Mouse (Mus musculus) A20 (cell line): Measurements from ENCODE around the gene Eif4a2.

Source experiments
- DNase-seq: peaks from one replicate; pipeline ENCODE4 v3.0.0-alpha.2; 2011; ENCODE audit warnings: low read depth, low spot score

Gene Eif4a2

DNA sequence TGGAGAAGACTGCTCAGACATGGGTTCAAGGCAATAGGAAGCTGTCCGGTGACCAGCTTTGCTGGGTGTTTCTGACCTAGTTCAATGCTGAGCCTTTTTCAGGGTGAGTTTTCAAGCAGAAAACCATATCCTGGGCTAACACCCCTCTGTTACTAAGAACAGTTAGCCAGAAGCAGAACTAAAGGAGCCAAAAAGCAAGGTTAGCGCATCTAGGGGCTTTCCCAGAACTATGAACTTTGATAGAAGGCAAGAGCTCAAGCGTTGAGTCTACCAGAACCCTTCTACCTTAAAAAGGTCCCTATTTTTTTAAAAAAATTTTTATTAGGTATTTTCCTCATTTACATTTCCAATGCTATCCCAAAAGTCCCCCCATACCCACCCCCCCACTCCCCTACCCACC lies 33.7 kb downstream of the Eif4a2 start:
- DNase-seq: peak; percentile 55

- peak; percentile 22 for DNase-seq
These were observed 37.1 kb downstream of the Eif4a2 start for GRCm38 (mm10) chr16:23144326-23144725.

DNA sequence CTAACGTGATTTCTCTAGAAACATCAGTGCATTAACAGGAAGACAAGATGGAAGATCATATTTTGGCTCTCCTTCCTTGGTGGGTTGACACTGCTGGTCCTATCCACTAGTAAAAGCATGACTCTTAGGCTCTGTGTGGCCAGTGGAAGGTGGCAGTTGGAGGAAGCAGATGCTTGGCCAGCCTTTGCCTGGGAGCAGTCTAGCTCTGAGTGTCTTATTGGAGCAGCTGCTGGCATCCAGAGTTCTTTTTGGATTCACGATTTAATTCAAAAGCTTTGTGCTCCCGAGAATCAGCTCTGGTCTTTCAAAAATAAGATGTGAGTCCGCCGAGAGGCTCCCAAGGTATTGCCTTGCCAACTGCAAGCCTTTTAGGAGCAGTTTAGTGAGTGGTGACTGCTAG lies 38.0 kb downstream of the Eif4a2 start:
- no peak for DNase-seq

GRCm38 (mm10) chr16:23146280-23146679 lies 39.0 kb downstream of the Eif4a2 start, which contains the start of gene Adipoq:
Gene Adipoq, plus strand, starts transcription at chr16:23146536.
- no peak for DNase-seq

- no peak for DNase-seq
These were observed 41.7 kb downstream of the Eif4a2 start for GRCm38 (mm10) chr16:23148936-23149335.

- peak; percentile 66 for DNase-seq
These were observed 42.2 kb downstream of the Eif4a2 start for GRCm38 (mm10) chr16:23149396-23149795.

DNA sequence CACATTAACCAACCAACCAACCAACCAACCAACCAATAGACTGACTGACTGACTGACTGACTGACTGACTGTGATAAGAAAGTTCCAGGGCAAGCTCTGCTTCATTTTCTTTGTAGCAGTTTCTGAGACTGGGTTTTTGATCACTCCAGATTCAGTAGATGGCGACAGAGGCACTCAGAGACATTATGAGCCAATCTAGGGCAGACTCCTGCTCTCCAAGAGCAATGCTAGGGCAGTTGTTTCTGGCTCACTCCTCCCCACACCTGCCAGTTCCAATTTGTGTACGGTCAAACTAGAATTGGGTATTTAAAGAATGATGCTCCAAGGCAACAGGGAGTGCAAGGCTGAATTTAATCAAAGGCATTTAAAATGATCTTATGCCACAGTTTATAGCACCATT lies 44.2 kb downstream of the Eif4a2 start:
- DNase-seq: peak; percentile 58

DNA sequence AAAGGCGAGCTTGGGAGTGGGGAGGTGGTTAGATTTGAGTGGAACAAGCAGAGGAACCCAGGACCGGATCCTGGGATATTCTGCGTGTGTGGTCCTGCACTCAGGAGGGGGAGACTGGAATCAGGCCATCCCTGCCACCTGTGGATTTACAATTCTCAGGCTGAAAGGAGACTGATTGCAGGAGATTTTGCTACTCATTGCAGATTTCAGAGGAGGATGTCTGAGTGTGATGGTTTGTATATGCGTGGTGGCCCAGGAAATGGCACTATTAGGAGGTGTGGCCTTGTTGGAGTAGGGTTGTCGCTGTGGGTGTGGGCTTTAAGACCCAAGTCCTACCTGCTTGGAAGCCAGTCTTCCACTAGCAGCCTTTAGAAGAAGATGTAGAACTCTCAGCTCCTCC lies 47.0 kb downstream of the Eif4a2 start:
- no peak for DNase-seq

- no peak for DNase-seq
These were observed 49.8 kb downstream of the Eif4a2 start for GRCm38 (mm10) chr16:23157013-23157412.

DNA sequence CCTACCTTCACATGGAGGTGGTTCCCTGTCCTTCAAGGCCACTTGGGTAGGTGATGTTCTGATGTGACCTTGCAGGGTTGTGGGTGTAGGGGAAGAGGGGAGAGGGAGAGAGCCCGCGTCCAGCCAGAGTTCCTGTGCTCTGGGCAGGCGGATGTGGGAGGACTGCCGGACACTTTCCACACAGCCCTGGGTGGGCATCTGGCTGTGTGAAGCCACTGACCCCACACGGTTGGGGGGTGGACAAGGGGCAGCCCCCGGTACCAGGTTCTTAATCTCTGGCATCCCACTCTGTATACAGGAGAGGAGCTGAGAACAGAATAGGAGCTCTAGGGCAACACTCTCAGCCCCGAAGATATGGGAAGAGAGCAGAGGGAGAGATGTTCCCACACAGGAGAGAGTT lies 51.0 kb downstream of the Eif4a2 start:
- no peak for DNase-seq

GRCm38 (mm10) chr16:23158957-23159356 lies 51.7 kb downstream of the Eif4a2 start:
- no peak for DNase-seq

DNA sequence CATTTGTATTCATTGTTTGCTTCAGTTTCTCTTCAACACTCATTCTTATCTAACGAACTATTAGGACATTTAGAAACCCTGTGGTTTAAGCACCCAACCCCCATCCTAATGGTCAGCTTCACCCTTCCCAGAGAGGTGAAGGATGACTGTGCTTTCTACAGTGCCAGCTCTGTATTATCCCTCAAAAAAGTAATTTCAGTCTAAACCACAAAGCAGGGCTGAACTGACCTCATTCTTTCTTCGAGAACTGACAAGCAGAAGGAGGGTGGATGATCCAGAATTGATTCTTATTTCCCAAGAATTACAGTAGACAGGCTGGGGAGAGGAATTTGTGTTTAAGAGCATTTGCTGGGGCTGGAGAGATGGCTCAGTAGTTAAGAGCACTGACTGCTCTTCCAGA lies 52.5 kb downstream of the Eif4a2 start:
- DNase-seq: no peak

GRCm38 (mm10) chr16:23162116-23162515 lies 54.9 kb downstream of the Eif4a2 start:
- DNase-seq: no peak
